Mouse (Mus musculus) mouse embryonic stem cell (cell line): ENCODE results near the gene Otub2.

Source experiments
- in situ Hi-C, 2 experiments: fragments of 300-500 bp; cut with MboI; formaldehyde crosslinking; loops; 1 replicate in 1 of 2; 3 replicates in 1 of 2; pipeline ENCODE4 v1.14.3; 2019 to 2020; ENCODE audit warnings: low sequenced_read_pairs in 2 of 2, low pct_unique_long_range_greater_than_20kb in 1 of 2, mixed read lengths in 1 of 2; ENCODE audit not compliant: unreplicated experiment in 1 of 2

The Otub2 gene

DNA sequence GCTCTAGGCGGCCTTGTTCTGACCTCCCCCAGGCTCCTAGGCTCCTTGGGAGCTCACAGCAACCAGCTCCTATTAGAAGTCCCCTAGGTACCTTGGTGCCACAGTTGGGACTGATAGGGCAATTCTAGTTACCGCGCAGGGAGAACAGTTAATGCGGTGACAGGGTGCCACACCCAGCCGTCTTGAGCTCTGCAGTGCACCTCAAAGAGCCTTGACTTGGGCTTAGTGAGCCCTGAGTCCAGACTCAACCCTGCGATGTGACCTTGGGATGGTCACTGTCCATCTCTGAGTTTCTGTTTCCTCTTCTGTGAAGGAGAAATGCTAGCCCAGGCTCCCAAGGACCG is 20.2 kb upstream of the Otub2 start:
- in situ Hi-C loops, result no loop called here

DNA sequence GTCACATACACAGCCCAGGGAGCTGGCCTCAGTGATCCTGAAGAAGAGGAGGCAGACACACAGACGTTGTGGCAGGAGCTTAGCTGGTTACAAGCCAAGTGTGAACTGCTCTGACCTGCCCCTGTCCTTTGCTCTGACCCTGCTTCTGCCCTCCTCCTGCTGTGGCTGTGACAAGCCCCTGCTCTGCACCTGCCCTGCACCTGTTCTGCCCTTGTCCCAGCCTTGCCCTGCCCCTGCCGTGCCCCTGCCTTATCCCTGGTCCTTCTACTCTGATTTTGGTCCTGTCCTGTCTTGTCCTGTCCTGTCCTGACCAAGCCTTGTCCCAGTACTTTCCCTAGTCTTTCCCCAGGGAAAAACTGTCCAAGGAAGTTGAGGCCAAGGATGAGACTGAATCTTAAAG is 19.7 kb upstream of the Otub2 start:
- in situ Hi-C loops, result no loop called here

DNA sequence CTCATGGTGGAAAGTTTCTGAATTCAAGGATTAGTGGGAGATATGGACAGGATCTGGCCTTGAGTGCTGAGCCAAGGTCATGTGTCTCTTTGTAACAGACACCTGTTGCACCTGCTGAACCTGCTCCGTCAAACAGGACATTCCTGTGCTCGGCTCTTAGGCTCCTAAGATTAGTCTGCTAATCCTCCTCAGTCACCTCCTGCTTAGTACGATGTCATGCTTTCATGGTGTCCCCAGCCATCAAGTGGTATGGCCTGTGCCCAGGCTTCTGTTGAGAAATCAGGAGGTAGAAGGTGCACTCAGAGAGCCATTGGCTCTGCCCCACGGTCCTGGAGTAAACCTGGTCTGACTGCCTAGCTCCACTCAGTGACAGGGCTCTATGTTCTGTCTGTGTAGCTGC is 17.6 kb upstream of the Otub2 start:
- in situ Hi-C loops, result no loop called here

DNA sequence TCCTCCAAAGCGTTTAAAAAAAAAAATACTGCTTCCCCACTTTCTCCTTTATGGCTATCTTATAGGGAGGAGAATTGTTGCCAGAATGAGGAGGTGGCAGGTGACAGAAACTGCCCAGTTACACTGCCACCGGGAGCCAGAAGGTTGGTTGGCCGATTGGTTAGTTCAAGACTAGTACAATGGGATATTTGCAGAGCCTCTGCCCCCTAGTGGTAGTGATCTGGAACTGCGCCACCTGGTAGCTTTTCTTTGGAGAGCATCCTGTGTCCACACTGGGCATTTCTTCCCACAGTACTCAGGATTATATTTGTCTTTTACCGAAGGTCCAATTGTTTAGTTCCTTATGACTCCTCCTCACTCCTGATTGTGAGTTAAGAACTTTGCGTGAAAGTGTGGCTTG is 16.8 kb upstream of the Otub2 start:
- in situ Hi-C loops, result no loop called here

DNA sequence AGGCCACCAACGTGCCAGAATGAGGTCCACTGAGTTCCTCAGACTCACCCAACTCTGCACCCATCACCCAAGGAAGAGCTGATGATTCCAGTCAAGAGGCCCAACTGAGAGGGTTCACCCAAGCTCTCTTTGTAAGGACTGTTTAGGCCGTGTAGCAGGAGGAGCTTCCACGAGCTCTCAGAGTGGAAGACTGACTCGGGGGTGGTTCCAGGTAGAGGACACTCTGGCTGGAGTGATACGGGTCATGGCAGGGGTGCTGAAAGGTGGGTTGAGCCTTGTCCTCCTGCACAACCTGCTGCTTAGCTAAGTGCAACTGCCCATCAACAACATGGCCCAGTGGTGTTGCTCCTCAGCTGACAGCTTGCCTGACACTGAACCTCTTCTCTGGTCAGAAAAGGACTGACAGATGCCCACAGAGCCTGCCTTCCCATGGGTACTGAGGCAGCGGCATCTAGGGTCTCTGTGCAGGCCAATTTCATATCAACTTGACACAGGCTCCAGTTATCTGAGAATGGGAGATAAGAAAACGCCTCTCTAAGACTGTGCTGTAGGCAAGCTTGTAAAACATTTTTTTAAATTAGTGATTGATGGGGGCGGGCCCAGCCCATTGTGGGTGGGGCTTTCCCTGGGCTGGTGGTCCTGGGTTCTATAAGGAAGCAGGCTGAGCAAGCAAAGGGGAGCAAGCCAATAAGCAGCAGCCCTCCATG is 14.8 kb upstream of the Otub2 start:
- in situ Hi-C loops, result no loop called here

DNA sequence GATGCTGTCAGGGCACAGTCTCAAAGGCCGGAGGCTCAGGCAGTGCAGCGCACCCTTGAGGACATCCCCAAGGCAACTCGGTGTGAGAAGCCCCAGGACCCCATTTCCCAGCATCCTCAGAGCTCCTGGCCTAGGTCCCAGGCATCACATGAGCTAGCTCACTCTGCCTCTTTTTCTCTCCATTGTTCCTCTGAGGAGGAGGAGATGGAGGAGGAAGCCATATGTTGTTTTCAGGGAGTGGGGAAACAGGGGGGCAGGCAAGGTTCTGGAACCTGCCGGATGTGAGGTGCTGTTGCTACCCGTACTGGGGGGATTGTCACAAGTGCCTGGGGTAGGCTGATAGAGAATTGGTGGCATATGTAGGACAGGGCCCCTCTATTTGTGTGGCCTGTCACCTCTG is 12.4 kb upstream of the Otub2 start:
- in situ Hi-C loops, result no loop called here

DNA sequence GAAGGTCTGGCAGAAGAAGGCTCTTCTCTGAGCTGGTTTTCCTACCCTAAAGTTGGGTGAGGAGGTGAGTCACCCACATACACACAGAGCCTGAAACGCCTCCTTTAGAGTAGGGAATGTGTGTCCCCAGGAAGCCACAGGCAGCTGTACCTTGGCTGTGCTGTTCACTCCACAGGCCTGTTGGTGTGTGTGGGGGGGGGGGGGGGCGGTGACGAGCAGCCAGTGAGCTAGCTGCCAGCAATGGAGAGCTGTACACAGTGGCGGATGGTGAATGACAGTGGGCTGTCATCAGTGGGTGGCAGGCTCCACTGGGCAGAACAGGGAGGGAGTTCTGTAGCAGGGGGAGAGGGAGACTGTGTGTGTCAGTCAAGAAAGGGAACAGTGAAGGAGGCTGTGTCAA is 11.7 kb upstream of the Otub2 start:
- in situ Hi-C loops, result no loop called here

DNA sequence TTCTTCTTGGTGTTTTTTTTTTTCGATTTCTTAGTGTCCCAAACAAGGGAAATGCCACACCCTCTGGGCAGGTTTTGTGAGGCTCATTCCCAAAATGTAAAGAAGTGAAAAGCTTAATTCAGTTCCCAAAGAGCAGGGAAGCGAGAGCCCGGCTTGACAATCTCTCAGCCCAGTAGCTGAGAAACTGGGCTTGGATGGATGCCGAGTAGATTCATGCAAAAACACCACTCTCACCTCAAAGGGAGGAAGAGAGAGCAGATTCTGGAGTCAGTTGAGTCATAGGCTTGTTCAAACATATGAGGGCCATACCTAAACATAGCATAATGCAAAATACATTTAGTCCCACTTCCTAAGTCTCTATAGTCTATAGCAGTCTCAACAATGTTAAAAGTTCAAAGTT is 8.3 kb upstream of the Otub2 start:
- in situ Hi-C loops, result no loop called here

DNA sequence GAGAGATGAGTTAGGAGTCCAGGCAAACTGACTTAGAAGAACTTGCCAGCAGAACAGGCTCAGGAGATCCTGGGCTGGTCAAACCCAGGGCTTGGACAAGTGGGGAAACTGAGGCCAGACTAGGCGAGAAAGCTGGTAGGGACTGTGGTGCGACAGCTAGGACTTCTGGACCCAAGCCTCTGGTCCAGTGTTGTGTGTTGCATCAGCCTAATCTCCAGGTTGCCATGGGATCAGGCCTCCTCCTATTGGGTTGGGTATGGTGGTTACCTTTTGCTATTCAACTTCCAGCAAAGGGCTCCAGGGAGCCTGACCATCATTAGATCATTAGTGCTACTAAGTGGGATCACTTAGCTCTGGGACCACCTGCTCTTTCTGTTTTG is 856 bp downstream of the Otub2 start:
- in situ Hi-C loops, result no loop called here

DNA sequence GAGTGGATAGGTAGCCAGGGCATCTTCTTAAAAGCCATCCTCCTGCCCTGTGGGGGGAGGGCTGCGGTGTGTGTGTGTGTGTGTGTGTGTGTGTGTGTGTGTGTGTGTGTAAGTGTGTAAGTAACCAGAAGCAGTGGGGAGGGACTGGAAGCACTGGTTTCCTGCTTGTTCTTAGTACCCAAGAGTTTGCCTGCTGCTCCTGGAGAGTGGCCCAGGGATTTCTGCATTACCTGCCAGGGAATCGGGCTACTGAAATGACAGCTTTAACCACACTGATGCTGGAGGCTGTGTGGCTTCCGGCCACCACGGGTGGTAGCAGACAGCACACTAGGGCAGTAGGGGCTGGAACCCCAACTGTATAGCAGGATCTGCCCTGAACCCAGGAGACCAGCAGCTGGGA is 1.5 kb downstream of the Otub2 start:
- in situ Hi-C loops, result no loop called here

DNA sequence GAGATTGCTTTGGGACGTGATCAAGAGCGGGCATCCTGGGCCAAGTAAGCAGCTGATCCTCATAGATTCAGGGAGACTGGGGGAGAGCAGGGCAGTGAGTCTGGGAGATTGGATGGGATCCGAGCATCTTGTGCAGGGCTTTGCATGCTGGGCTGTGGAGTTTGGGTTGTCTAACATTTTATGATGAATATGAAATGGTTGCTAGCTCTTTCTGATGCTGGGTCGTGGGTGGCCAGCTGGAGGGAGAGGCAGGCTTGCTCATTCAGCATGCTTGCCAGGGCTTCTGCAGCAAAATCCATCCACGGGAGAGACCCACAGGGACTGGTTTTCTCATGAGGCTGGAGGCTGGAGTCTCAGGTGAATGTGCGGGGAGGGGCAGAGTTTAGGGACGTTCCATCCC is 2.6 kb downstream of the Otub2 start:
- in situ Hi-C loops, result no loop called here

DNA sequence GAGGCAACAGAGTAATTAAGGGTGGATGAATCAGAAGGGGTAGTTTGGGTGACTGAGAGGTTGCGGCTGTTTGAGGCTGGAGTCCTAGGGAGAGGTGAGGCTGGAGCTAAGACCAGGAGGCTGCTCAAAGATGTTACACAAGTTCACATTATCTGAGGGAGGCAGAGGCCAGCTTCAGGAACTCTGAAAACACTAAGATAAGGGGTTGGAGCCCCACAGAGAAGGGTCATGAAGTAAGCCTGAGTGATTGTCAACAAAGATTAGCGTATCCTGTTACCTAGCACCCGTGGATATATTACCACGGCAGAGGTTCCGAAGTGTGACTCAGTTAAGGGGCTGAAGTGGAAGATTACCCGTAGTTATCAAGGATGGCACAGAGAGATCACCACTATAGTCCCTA is 5.0 kb downstream of the Otub2 start:
- in situ Hi-C loops, result no loop called here

DNA sequence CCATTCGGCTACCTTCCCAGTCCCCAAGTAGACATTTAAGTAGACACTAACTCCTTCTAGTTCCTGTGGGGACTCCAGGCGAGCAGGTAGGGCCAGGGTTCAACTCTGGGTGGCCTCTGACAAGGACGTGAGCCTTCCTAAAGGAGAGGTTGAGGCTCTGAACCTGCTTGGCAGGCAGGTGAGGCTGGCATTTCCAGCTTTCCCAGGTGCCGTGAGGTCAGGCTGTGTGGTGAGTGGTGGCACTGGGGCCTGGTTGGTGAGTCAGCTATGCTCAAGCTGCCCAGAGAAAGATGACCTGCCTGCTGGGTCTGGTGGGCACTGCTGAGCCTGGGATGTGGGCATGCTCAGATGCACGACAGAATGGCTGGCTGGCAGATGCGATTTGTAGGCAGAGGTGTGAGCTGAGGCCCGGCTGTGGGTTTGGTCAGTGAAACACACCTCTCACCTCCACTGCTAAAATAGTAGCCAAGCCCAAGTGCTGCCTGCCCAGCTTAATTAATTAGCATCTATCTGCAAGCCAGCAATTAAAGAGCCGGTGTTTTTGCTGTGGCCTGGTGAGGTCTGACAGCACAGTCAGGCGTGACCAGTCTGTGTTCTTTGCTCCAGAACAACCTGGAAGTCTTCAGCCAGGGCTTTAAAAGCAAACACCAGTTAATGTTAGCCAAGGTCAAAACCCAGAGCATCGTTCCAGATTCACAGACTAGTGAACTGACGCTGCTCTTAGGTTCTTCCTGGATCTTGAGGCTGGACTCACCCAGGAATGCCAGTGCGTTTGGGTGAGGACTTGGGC is 7.2 kb downstream of the Otub2 start:
- in situ Hi-C loops, result no loop called here

DNA sequence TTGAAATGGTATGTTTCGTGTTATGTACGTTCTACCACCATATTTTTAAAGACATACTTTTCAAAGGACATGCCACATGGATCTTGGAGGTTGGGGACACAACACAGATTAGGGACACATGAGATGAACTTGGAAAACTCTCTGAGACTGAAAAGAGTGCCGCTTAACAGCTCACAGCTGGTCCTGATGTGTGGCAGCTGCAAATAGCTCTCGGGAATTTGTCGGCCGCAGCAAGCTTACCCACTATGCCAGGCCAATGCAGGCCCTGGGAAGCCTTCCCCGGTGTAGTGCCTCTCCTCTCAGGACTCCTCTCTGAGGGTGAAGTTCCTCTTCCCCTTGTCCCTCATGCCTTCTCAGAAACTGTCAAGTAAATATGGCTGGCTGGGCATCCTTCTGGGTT is 8.3 kb downstream of the Otub2 start:
- in situ Hi-C loops, result no loop called here

DNA sequence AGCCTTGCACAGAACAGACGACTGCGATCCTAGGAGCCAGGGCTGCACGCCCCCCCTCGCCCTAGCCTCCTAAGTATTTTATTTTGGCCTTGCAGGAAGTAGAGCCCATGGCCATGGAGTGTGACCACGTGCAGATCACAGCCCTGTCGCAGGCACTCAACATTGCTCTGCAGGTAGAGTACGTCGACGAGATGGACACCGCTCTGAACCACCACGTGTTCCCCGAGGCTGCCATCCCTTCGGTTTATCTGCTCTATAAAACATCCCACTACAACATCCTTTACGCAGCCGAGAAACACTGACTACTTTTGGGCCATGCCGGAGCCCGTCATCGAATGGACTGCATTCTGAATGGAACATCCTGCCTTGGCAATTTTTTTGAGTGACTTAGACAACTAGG is 15.6 kb downstream of the Otub2 start:
- in situ Hi-C loops, result no loop called here

DNA sequence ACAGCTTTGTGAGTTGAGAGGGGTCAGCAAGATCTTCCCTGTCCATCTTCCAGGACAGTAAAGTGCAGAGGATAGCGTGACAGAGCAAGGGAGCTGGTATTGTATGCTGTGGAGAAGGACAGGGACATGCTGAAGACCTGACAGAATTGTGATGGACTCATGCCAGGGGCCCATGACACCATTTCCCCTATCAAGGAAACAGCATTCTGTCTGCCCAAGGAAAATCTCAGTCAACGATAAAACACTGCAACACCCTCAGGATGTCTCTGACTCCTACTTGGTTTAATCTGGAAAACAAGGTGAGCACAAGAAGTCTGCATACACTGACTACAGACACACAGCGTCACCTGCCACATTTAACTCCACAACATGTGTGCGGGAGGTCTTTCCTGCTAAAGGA is 19.2 kb downstream of the Otub2 start, which contains the start of gene 9330161L09Rik:
TSS of gene 9330161L09Rik (minus strand) at position 101 of the 400 bp plus-strand sequence.
- in situ Hi-C loops, result no loop called here

DNA sequence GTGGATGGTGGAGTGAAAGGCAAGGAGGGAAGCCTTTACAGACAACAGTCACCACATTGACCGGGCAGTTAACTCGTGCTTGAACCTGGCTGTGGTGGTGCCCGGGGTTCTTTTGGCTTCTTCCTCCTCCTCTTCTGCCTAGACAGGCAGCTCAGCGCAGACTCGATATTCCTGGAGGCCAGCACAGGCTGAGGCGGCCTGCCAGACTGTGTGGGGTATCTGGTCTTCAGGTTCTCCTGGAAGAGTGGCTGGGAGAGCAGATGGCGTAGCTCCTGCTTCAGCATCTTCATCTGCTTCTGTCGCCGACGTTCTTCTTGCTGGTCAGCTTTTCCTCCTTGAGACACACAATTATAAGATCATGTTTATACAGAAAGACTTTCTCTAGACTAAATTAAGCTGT is 19.7 kb downstream of the Otub2 start:
- in situ Hi-C loops, result no loop called here

DNA sequence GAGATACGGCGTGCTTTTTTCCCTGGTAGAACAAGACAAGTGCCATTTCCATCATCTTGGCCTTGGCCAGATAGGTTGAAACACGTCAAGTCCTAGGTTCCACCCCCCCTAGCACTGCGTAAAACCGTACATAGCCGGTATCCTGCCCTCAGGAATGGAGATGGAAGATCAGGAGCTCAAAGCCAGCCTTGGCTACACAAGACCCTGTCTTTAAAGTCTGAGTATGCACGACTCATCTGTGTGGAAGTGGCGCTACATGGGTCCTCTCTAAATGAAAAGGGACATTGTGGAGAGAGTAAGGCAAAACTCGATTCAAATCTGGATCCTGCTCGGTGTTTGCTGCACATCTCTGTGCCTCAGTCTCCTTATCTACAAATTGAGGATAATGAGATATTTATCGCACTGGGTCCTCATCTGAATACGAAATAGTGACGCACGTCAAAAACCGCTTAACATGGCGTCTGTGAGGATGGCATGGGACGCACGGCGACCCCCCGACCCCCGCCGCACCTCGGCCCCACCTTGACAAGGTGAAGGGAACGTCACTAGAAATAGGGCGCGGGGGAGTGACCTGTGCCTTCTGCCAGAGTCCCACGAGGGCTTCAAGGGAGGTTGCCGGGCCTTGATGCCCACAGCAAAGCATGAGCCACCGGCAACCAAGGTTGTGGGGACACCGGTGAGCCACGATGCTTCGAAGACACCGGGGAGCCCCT is 36.7 kb downstream of the Otub2 start:
- in situ Hi-C loops, result loop anchor here (5.0 to 10.0 kb wide), 2 partner anchors 70 to 77 kb away; no protein-coding TSS in a partner anchor

DNA sequence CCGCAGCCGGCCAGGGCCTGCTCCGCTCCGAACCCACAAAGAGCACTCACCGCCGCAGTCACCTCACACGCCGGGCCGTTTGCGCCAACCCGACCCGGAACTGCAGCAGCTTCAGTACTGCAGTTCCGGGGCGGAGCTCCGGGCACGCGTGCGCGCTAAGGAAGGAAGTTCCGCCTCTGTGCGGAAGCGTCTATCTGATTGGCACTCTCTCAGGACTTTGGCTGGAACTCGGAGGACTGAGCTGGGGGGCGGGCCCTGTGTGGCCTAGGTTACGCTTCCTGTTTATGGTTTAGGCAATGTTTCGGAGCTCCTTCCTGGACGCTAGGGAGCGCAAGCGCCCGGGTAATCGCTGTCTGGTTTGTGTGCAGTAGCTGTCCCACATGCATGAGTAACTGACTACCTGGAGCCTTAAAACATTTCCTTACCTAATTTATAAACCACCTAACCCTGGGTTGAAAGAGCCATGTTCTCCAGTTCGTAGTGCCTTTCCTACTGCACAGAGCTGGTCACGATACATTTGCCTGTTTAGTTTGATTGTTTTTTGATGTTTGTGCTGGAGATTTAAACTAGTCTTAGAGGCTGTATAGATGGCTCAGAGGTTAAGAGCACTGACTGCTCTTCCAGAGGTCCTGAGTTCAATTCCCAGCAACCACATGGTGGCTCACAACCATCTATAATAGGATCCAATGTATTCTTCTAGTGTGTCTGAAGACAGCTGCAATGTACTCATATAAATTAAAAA is 37.4 kb downstream of the Otub2 start, which contains the start of gene Ddx24:
TSS of gene Ddx24 (minus strand) at position 102 of the 742 bp plus-strand sequence.
- in situ Hi-C loops, result loop anchor here (5.0 to 10.0 kb wide), 2 partner anchors 69 to 76 kb away; no protein-coding TSS in a partner anchor
